Mouse (Mus musculus) kidney, postnatal 0 days (tissue): Measurements from ENCODE around the gene Ccdc77. TPM values are rescaled to one million over a fixed set of nuclear protein-coding genes. Genes with fewer than 3 reads are reported as not detected.
A peak's percentile ranks its signal among the peaks of the same experiment; 100 is the strongest.

Experiments
- ATAC-seq: fragments of 200-750 bp; cut with Nextera tagmentation; replicated peaks from 2 replicates; pipeline ENCODE4 v1.8.0; 2017; ENCODE audit warnings: low read depth, moderate number of reproducible peaks, moderate TSS enrichment, moderate library complexity; ENCODE audit not compliant: low FRiP score
- DNase-seq: peaks from one replicate; pipeline ENCODE4 v3.0.0-alpha.2; 2016; ENCODE audit warnings: low spot score
- H3K27ac ChIP-seq: fragments of 300-500 bp; sonication (generic); 2 replicates; pipeline ENCODE4 v1.5.1; 2014; ENCODE audit warnings: mild to moderate bottlenecking
- H3K27me3 ChIP-seq: fragments of 300-500 bp; sonication (generic); 2 replicates; pipeline ENCODE4 v1.6.1; 2014; ENCODE audit warnings: low read length, mixed read lengths; ENCODE audit not compliant: insufficient read depth
- H3K36me3 ChIP-seq: fragments of 300-500 bp; sonication (generic); 2 replicates; pipeline ENCODE4 v1.6.1; 2014; ENCODE audit warnings: low read length, mixed read lengths; ENCODE audit not compliant: insufficient read depth
- H3K4me1 ChIP-seq: fragments of 300-500 bp; sonication (generic); replicated peaks from 2 replicates; pipeline ENCODE4 v1.6.1; 2014; ENCODE audit warnings: antibody characterized with exemption, low read length, mixed read lengths; ENCODE audit not compliant: insufficient read depth
- H3K4me2 ChIP-seq: fragments of 300-500 bp; sonication (generic); 2 replicates; pipeline ENCODE4 v1.6.1; 2014; ENCODE audit warnings: mild to moderate bottlenecking, low read length, moderate library complexity, mixed read lengths
- H3K4me3 ChIP-seq: fragments of 300-500 bp; sonication (generic); replicated peaks from 2 replicates; pipeline ENCODE4 v1.5.1; 2014; ENCODE audit warnings: low read depth, low read length
- H3K9ac ChIP-seq: fragments of 300-500 bp; sonication (generic); 2 replicates; pipeline ENCODE4 v1.6.1; 2014; ENCODE audit warnings: low read depth, low read length
- H3K9me3 ChIP-seq: fragments of 300-500 bp; sonication (generic); replicated peaks from 2 replicates; pipeline ENCODE4 v1.6.1; 2016; ENCODE audit warnings: low read length, inconsistent platforms, mixed read lengths
- CTCF ChIP-seq: IDR thresholded peaks from 2 replicates; pipeline ENCODE4 v1.5.1; 2016; ENCODE audit warnings: antibody characterized with exemption, low read depth, mild to moderate bottlenecking, moderate library complexity
- WGBS: fragments of 180-500 bp; shearing (Covaris S2); extraction: QIAGEN DNeasy Blood & Tissue Kit; methylation state at CpG from one replicate; pipeline ENCODE4 v1.1.7; 2014; 5-methylcytosine and 5-hydroxymethylcytosine counted together
- polyA plus RNA-seq: library from polyadenylated mRNA; unstranded; fragments of >200 nt; fragmentation: Nextera tagmentation; extraction: Ambion mirVana; gene quantifications from 2 replicates; pipeline ENCODE4 v1.2.1, GENCODE M21; 2015

Gene Ccdc77
- polyA plus RNA-seq, result 16.9 and 17.5 TPM in 2 replicates

DNA sequence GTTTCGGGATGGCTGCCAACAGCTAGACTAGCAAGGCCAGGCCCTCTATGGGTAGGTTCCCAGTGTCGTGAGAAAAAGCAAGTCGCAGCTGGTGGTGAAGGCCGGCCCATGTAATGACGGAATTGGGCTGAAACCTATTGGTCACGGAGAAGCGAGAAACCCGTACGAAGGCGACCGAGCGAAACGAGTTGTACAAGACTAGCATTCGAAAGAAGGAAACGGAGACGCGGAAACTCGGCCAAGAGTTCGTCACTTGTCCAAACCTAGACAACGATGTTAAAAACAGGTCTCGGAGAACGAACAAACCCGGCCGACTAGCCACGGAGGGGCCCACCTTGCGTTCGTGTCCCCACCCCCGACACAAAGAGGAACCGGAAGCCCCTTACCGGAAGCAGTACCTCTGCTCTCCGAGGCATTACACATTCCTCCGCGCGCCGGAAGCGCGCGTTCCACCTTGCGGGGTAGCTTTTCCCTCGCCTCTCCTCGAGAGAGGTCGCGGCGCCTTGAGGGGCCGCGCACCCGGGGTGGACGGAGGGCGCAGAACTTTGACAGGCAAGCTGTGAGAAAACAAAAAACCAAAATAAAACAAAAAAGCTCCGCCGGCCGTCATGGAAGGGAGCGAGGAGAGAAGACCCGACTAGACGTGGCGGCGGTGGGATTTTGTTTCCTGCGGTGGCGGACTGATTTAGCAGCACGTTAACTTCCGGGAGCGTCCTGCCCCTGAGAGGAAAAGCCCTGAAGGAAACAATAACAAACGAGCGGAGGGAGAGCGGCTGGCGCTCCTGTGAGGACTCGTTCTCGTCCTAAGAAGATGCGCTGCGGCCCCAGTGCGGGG lies at the start of gene Ccdc77, which contains the start of gene Kdm5a:
Gene Ccdc77 (minus strand): TSS at position 687 of the 835 bp plus-strand sequence.
Gene Kdm5a (plus strand): TSS at position 437 of the 835 bp plus-strand sequence.
- Histone ChIP-seq H3K27me3 (no peaks in the 10 kb centered on the region), H3K4me2 (peak within 1 kb of the TSS; percentile 65), H3K4me1 (peaks cover 4% of the 10 kb centered on the region; the same call in 1 of the 2 replicates), H3K27ac (peak within 1 kb of the TSS; percentile 96), H3K9ac (peak within 1 kb of the TSS; percentile 87), H3K36me3 (peaks cover 10% of the 10 kb centered on the region; the same call in 1 of the 2 replicates), H3K9me3 (no peaks in the 10 kb centered on the region), H3K4me3 (peak within 1 kb of the TSS; percentile 80)
- peak; percentile 97 for ATAC-seq
- under 1% methylated on average over 71 of the region's 71 CpGs for WGBS
- DNase-seq, result peak; percentile 97
- peak; percentile 47; the same call in 1 of the 2 replicates for TF ChIP-seq CTCF

DNA sequence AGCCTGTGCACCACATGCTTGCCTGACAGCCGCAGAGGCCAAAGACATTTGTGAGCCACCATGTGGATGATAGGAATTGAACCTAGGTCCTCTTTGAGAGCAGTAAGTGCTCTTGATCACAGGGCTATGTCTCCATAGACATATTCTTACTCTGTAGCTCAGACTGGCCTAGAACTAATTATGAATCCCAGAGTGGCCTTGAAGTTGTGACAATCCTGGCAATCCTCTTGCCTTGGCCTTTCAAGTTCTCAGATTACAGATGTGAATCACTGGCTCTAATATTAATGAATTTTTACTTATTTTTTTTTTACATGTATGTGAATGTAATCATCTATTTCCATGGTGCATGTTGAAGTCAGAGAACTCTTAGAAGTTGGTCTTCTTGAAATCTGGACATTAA lies 39.8 kb upstream of the Ccdc77 start:
- Histone ChIP-seq H3K4me1 (no peaks in the 10 kb centered on the region), H3K27me3 (no peaks in the 10 kb centered on the region), H3K9me3 (no peaks in the 10 kb centered on the region), H3K4me3 (no peak overlapping the region), H3K27ac (no peak overlapping the region), H3K36me3 (peaks cover 52% of the 10 kb centered on the region), H3K9ac (no peak overlapping the region), H3K4me2 (no peak overlapping the region)
- ATAC-seq, result no peak
- no peak for DNase-seq
- WGBS, result 100% methylated on average over 1 of the region's 1 CpGs
- TF ChIP-seq CTCF, result no peak

DNA sequence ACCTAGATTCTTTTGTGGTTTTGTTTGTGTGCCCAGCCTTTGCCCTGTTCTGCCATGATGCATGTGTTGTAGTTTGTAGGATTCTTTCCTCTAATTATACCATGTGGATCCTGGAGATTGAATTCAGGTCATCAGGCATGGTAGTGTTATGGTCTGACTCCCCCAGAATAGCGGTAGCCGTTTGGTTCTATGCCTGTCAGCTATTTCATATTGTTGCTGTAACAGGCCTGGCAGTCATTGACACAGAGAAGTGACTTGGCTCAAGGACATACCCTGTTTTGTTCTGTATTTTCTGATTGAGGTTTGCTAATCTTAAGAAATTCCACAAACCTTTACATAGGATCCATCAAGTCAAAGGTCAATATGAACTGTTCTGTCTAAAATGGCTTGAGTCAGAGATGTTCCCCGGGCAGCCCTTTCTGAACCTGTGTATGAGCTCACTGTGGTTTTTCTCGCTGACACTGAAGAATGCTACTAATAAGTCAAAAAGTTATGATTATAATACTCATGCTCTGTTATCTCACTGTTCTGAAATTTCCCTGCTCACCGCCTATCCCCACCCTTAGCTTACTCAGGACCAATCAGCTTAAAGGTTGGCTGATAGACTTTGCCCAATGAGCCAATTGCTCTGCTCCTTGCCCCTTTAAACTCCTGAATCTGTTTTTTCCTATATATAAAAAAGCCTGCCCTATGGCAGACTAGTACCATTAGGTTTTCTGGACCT lies 31.6 kb upstream of the Ccdc77 start:
- Histone ChIP-seq H3K36me3 (peaks cover 52% of the 10 kb centered on the region), H3K27ac (no peak overlapping the region), H3K9ac (no peak overlapping the region), H3K27me3 (no peaks in the 10 kb centered on the region), H3K4me2 (no peak overlapping the region), H3K4me3 (no peak overlapping the region), H3K4me1 (no peaks in the 10 kb centered on the region), H3K9me3 (no peaks in the 10 kb centered on the region)
- 94% methylated on average over 5 of the region's 5 CpGs for WGBS
- no peak for ATAC-seq
- no peak for DNase-seq
- TF ChIP-seq CTCF, result no peak

DNA sequence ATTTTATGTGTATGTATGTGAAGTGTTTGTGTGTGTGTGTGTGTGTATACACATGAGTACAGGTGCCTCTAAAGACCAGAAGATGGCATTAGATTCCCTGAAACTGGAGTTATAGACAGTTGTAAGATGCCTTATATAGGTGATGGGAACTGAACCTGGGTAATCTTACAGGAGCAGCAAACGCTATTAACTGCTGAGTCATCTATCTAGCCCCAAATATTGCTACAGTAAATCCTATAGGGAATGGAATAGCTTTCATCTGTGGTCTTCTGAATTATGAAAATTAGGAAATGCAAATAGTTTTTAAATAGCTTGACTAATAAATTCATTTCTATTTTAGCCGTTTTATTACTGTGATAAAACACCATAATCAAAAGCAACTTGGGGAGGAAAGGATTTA lies 28.6 kb upstream of the Ccdc77 start:
- H3K9ac ChIP-seq, result no peak overlapping the region
- no peak for TF ChIP-seq CTCF
- H3K4me2 ChIP-seq, result no peak overlapping the region
- H3K27me3 ChIP-seq, result no peaks in the 10 kb centered on the region
- no peak overlapping the region for H3K27ac ChIP-seq
- DNase-seq (no peak), ATAC-seq (no peak)
- 88% methylated on average over 2 of the region's 2 CpGs for WGBS
- no peaks in the 10 kb centered on the region for H3K9me3 ChIP-seq
- no peaks in the 10 kb centered on the region for H3K4me1 ChIP-seq
- no peak overlapping the region for H3K4me3 ChIP-seq
- peaks cover 42% of the 10 kb centered on the region for H3K36me3 ChIP-seq

DNA sequence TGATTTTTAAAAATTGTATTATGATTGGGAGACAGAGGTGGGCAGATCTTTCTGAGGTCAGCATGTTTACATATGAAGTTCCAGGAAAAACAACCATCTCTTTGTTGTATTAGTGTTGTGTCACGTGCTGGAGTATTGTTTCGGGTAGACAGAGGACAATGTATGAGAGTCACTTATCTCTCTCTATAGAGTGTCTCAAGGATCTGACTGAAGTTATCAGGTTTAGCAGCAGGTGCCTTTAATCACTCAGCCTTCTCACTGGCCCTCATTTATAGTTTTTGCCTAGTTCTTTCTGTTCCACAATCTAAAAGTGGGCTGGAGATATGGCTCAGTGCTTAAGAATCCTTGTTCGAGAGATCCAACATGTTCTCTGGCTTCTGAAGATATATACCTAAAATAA lies 25.9 kb upstream of the Ccdc77 start:
- no peak overlapping the region for H3K4me3 ChIP-seq
- TF ChIP-seq CTCF, result no peak
- H3K27ac ChIP-seq, result no peak overlapping the region
- ATAC-seq, result no peak
- no peaks in the 10 kb centered on the region for H3K4me1 ChIP-seq
- H3K27me3 ChIP-seq, result no peaks in the 10 kb centered on the region
- no peak overlapping the region for H3K4me2 ChIP-seq
- H3K9ac ChIP-seq, result no peak overlapping the region
- no peak for DNase-seq
- 87% methylated on average over 3 of the region's 3 CpGs for WGBS
- peaks cover 23% of the 10 kb centered on the region for H3K36me3 ChIP-seq
- no peaks in the 10 kb centered on the region for H3K9me3 ChIP-seq

- no peak overlapping the region for H3K4me2 ChIP-seq
- no peak overlapping the region for H3K9ac ChIP-seq
- DNase-seq, result no peak
- 95% methylated on average over 2 of the region's 2 CpGs for WGBS
- H3K27me3 ChIP-seq, result no peaks in the 10 kb centered on the region
- H3K27ac ChIP-seq, result no peak overlapping the region
- H3K36me3 ChIP-seq, result peaks cover 51% of the 10 kb centered on the region
- TF ChIP-seq CTCF, result no peak
- no peak overlapping the region for H3K4me3 ChIP-seq
- H3K4me1 ChIP-seq, result no peaks in the 10 kb centered on the region
- H3K9me3 ChIP-seq, result no peaks in the 10 kb centered on the region
- ATAC-seq, result no peak
Measured at GRCm38 (mm10) chr6:120376736-120377135, 12.6 kb upstream of the Ccdc77 start.
